Mouse (Mus musculus): ENCODE measurements around the gene Zfp865. TPM values are rescaled to one million over a fixed set of nuclear protein-coding genes. Genes with fewer than 3 reads are reported as not detected.
A peak's percentile ranks its signal among the peaks of the same experiment; 100 is the strongest.

Gene Zfp865
- polyA plus RNA-seq, 1 experiment from 2014 or later: 7.3 TPM

DNA sequence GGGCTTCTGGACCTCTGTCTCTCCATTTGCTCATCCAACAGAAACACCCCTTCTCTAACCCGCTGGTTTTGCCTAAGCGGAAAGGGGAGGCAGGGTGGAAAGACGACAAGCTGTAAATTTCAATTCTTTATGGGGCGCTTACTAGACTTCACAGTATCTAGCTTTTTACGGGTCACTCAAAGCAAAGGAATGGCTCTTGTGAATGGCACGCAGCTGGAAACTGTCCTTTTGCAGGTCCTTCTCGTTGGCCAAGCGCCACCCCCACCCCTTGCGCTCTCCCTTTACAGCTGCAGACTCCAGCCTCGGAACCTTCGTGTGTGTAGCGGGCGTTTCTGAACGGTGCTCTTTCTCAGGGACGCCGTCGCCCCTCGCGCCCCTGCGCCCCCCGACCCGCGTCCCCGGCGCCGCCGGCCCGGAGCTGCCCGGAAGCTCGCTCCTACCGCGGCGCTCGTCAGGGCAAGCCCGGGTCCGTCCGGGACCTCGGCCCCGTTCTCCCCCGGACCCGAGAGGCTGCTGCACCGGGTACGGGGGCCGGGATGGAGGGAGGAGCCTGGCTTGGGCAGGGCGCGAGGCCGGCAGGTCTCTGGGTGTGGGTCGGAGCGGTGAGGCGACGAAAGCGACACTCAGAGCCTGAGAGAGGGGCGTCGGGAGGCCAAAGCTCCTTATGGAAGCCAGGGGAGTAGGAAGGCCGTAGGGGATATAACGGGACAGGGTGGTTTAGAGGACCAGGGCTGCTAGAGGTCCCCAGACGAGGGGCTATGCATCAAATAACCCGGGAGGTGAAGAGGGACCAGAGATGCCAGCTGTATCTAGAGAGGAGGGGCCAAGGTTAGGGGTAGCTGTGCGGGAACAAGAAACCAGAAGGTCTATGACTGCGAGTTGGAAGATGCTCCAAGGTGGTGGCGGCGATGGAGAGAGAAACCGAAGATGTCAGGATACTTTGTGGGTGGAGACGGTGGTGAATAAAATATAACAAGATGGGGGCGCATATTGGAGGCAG lies 31.3 kb downstream of the Zfp865 start, which contains the start of gene Zfp580:
Gene Zfp580 (plus strand): TSS at position 346 of the 1,000 bp plus-strand sequence.
- ATAC-seq (replicated peaks; ENCODE audit: low FRiP score) (peak; percentile 84), DNase-seq (ENCODE audit: low spot score) (peak; percentile 92)
- Histone ChIP-seq H3K27me3 (ENCODE audit: control insufficient read depth, insufficient read depth, low read length) (peaks cover 43% of the 10 kb centered on the region), H3K9me3 (ENCODE audit: control insufficient read depth, low read length) (no peaks in the 10 kb centered on the region), H3K4me3 (ENCODE audit: low read depth, low read length) (peak within 1 kb of the TSS; percentile 77), H3K27ac (ENCODE audit: low read depth, low read length) (peak within 1 kb of the TSS; percentile 53), H3K36me3 (ENCODE audit: control insufficient read depth, insufficient read depth, low read length) (no peaks in the 10 kb centered on the region), H3K9ac (ENCODE audit: low read length) (peak within 1 kb of the TSS; percentile 92), H3K4me1 (replicated peaks; ENCODE audit: control insufficient read depth, insufficient read depth, low read length) (peaks cover 20% of the 10 kb centered on the region), H3K4me2 (ENCODE audit: low read depth, low read length, severe bottlenecking) (peak within 1 kb of the TSS; percentile 93)
- 2% methylated on average over 65 of the region's 65 CpGs for WGBS

DNA sequence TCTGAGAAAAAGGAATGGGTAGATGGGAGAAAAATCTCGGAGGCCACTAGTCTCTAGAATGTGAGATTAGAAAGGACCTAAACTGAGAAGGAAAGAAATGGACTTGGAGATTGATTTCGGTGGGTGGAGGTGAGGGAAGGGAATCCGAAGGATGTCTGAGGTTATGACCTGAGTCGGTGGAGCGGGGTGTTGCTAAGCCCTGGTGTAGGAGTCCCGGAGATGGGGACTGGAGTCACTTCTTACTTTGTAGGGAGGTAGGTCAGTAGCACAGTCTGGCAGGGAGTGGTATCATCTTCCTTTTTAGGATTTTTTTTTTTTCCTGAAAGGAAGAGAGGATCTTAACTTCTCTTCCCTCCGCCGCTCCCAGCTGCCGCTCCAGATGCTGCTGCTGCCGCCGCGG lies 32.3 kb downstream of the Zfp865 start:
- peaks cover 52% of the 10 kb centered on the region for H3K27me3 ChIP-seq (ENCODE audit: control insufficient read depth, insufficient read depth, low read length)

DNA sequence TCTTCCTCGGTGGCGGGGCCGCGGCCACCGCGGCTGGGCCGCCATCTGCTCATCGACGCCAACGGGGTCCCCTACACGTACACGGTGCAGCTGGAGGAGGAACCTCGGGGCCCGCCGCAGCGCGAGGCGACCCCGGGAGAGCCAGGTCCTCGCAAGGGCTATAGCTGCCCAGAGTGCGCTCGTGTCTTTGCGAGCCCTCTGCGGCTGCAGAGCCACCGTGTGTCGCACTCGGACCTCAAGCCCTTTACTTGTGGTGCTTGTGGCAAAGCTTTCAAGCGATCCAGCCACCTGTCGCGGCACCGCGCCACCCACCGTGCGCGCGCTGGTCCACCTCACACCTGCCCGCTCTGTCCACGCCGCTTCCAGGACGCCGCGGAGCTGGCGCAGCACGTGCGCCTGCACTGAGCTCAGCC lies 32.8 kb downstream of the Zfp865 start:
- Histone ChIP-seq H3K27ac (ENCODE audit: low read depth, low read length) (no peak overlapping the region), H3K4me3 (ENCODE audit: low read depth, low read length) (peak overlapping the region; percentile 77), H3K9ac (ENCODE audit: low read length) (peak overlapping the region; percentile 49), H3K9me3 (ENCODE audit: control insufficient read depth, low read length) (no peaks in the 10 kb centered on the region), H3K27me3 (ENCODE audit: control insufficient read depth, insufficient read depth, low read length) (peaks cover 54% of the 10 kb centered on the region), H3K4me2 (ENCODE audit: low read depth, low read length, severe bottlenecking) (peak overlapping the region; percentile 93), H3K36me3 (ENCODE audit: control insufficient read depth, insufficient read depth, low read length) (no peaks in the 10 kb centered on the region), H3K4me1 (replicated peaks; ENCODE audit: control insufficient read depth, insufficient read depth, low read length) (peaks cover 26% of the 10 kb centered on the region)
- no peak for DNase-seq (ENCODE audit: low spot score)
- 2% methylated on average over 41 of the region's 45 CpGs for WGBS
- no peak for ATAC-seq (replicated peaks; ENCODE audit: low FRiP score)

More for the DNA sequence above, 32.3 kb downstream of the Zfp865 start:
- Histone ChIP-seq H3K9ac (ENCODE audit: low read length) (peak overlapping the region; percentile 92), H3K4me3 (ENCODE audit: low read depth, low read length) (peak overlapping the region; percentile 77), H3K4me1 (replicated peaks; ENCODE audit: control insufficient read depth, insufficient read depth, low read length) (peaks cover 26% of the 10 kb centered on the region), H3K9me3 (ENCODE audit: control insufficient read depth, low read length) (no peaks in the 10 kb centered on the region), H3K4me2 (ENCODE audit: low read depth, low read length, severe bottlenecking) (peak overlapping the region; percentile 93), H3K36me3 (ENCODE audit: control insufficient read depth, insufficient read depth, low read length) (no peaks in the 10 kb centered on the region), H3K27ac (ENCODE audit: low read depth, low read length) (no peak overlapping the region)
- 5% methylated on average over 9 of the region's 12 CpGs for WGBS
- ATAC-seq (replicated peaks; ENCODE audit: low FRiP score) (no peak), DNase-seq (ENCODE audit: low spot score) (no peak)

DNA sequence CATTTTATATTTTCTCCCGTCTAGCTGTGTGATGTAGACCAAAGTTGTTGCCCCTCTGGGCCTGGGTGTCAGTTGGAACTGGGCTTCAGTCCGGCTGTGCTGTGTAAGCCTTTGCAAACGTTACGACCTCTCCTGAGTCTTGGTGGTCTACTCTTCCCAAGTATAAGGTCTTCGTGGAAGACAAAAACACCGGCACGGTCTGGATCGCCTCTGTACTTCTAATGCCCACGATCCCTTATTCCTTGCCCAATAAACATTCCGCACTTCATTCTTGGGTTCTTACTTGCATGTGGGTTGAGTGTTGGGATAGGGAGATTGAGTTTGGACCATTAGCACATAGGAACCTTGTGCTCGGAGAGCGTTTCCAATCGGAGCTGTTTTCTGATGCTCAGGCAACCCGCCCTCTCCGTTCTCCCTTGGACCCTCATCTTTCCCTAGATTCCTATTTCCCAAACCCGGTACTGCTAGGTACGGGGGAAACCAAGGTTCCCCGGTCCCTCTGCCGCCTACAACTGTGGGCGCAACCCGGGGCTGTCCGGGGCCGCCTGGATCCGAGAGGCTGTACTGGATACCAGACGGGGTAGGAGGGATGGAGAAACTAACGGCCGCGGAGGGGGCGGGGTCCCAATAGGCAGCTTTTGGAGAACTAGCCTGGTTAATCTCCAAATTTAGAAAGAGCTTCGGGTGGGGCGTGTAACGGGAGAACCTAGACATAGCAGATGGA lies 33.4 kb downstream of the Zfp865 start:
- Histone ChIP-seq H3K36me3 (ENCODE audit: control insufficient read depth, insufficient read depth, low read length) (no peaks in the 10 kb centered on the region), H3K4me2 (ENCODE audit: low read depth, low read length, severe bottlenecking) (peak overlapping the region; percentile 93), H3K9me3 (ENCODE audit: control insufficient read depth, low read length) (no peaks in the 10 kb centered on the region), H3K27ac (ENCODE audit: low read depth, low read length) (no peak overlapping the region), H3K9ac (ENCODE audit: low read length) (peak overlapping the region; percentile 49), H3K4me3 (ENCODE audit: low read depth, low read length) (peak overlapping the region; percentile 77), H3K4me1 (replicated peaks; ENCODE audit: control insufficient read depth, insufficient read depth, low read length) (peaks cover 26% of the 10 kb centered on the region), H3K27me3 (ENCODE audit: control insufficient read depth, insufficient read depth, low read length) (peaks cover 59% of the 10 kb centered on the region)
- DNase-seq (ENCODE audit: low spot score) (no peak), ATAC-seq (replicated peaks; ENCODE audit: low FRiP score) (no peak)
- 8% methylated on average over 32 of the region's 32 CpGs for WGBS

DNA sequence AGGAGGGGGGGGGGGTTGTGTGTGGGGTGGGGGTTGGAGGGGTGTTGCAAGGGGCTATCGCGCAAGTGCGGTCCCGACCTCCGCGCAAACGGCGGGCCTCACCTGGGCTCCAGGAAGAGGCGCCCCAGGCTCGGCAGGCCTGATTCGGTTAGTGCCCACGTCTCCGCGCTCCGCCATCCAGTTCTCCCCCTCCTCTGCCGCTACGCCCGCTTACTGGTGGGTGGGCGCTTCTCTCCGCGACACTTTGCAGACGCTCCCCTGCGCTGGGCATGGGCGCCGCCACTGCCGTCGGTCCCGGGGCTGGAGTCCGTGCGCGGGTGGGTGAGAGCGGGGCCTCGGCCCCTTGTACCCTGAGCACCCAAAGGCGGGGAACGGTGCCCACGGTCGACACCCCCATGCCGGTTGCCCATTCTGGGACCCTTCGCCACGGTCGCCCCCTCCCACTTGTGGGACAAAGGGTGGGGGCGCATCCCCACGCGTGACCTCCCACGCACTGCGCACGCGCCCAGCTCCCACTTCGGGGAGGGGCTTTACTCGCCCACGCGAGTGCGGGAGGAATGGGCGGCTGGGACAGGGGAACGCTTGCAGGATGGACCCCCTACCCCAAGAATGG lies 36.6 kb downstream of the Zfp865 start:
- no peak for ATAC-seq (replicated peaks; ENCODE audit: low FRiP score)
- WGBS: 3% methylated on average over 54 of the region's 55 CpGs
- Histone ChIP-seq H3K4me1 (replicated peaks; ENCODE audit: control insufficient read depth, insufficient read depth, low read length) (peaks cover 33% of the 10 kb centered on the region), H3K27me3 (ENCODE audit: control insufficient read depth, insufficient read depth, low read length) (peaks cover 59% of the 10 kb centered on the region), H3K9ac (ENCODE audit: low read length) (peak overlapping the region; percentile 62), H3K4me3 (ENCODE audit: low read depth, low read length) (peak overlapping the region; percentile 38), H3K9me3 (ENCODE audit: control insufficient read depth, low read length) (no peaks in the 10 kb centered on the region), H3K27ac (ENCODE audit: low read depth, low read length) (no peak overlapping the region), H3K4me2 (ENCODE audit: low read depth, low read length, severe bottlenecking) (peak overlapping the region; percentile 70), H3K36me3 (ENCODE audit: control insufficient read depth, insufficient read depth, low read length) (no peaks in the 10 kb centered on the region)
- DNase-seq (ENCODE audit: low spot score): peak; percentile 69

DNA sequence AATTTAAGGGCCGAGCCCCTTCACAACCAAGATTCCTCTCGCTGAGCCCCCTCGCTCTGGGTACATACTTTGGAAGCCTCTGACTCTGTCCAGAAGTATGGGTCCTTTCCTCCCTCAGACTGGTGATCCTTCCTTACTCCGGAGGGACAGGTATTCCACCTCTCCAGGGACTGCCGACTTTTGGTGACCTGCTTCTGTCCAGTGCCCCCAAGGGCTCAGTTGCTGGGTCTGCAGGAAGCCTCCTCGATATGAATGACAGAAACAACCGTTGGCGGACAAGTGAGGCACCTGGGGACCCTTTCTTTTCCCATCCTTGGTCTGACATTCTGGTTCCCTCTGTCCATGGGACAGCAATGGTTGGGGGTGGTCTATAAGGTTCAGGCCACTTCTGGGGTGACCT lies 37.2 kb downstream of the Zfp865 start:
- H3K9ac ChIP-seq (ENCODE audit: low read length): no peak overlapping the region
- DNase-seq (ENCODE audit: low spot score) (no peak), ATAC-seq (replicated peaks; ENCODE audit: low FRiP score) (no peak)
- H3K36me3 ChIP-seq (ENCODE audit: control insufficient read depth, insufficient read depth, low read length): no peaks in the 10 kb centered on the region
- peaks cover 56% of the 10 kb centered on the region for H3K27me3 ChIP-seq (ENCODE audit: control insufficient read depth, insufficient read depth, low read length)
- H3K4me1 ChIP-seq (replicated peaks; ENCODE audit: control insufficient read depth, insufficient read depth, low read length): peaks cover 29% of the 10 kb centered on the region
- H3K4me3 ChIP-seq (ENCODE audit: low read depth, low read length): peak overlapping the region; percentile 38; the same call in 1 of the 2 replicates
- H3K4me2 ChIP-seq (ENCODE audit: low read depth, low read length, severe bottlenecking): peak overlapping the region; percentile 70; the same call in 1 of the 2 replicates
- no peak overlapping the region for H3K27ac ChIP-seq (ENCODE audit: low read depth, low read length)
- H3K9me3 ChIP-seq (ENCODE audit: control insufficient read depth, low read length): no peaks in the 10 kb centered on the region
- WGBS: 34% methylated on average over 8 of the region's 8 CpGs

DNA sequence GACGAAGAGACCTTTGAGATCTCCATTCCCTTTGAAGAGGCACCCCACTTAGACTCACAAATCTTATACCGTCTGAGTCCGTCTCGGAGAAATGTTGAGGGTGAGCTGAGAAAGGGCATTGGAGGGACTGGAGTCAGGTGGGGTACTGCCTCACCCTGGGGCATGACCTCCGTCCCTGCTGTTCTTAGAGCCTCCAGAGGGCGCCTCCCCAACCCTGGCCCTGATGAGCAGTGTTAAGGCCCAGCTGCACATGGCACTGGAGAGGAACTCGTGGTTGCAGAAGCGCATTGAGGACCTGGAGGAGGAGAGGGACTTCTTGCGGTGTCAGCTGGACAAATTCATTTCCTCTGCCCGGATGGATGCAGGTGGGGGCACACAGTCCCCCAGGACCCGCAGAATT lies 37.6 kb downstream of the Zfp865 start:
- 29% methylated on average over 11 of the region's 11 CpGs for WGBS
- Histone ChIP-seq H3K27me3 (ENCODE audit: control insufficient read depth, insufficient read depth, low read length) (peaks cover 52% of the 10 kb centered on the region), H3K4me2 (ENCODE audit: low read depth, low read length, severe bottlenecking) (no peak overlapping the region), H3K9me3 (ENCODE audit: control insufficient read depth, low read length) (no peaks in the 10 kb centered on the region), H3K9ac (ENCODE audit: low read length) (no peak overlapping the region), H3K4me1 (replicated peaks; ENCODE audit: control insufficient read depth, insufficient read depth, low read length) (peaks cover 24% of the 10 kb centered on the region), H3K4me3 (ENCODE audit: low read depth, low read length) (no peak overlapping the region), H3K36me3 (ENCODE audit: control insufficient read depth, insufficient read depth, low read length) (no peaks in the 10 kb centered on the region), H3K27ac (ENCODE audit: low read depth, low read length) (no peak overlapping the region)
- ATAC-seq (replicated peaks; ENCODE audit: low FRiP score): no peak
- DNase-seq (ENCODE audit: low spot score): no peak

DNA sequence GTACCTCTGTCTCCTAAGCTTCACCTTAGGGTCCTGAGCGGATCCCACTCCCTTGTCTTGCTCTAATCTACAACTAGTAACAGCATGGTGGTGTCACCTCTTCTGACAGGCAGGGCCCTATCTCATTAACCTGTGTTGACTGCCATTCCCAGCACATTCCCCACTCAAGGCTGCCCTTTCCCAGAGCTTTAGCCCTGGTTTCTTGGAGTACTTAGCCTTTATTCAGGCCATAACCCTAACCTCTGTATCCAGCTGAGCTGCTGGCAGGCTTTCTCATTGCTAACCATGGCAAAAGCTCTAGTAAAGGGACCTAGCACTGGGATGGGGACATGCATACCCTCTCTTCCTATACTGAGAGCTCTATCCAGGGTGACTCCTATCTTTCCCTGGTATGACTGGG lies 38.5 kb downstream of the Zfp865 start:
- peaks cover 18% of the 10 kb centered on the region for H3K4me1 ChIP-seq (replicated peaks; ENCODE audit: control insufficient read depth, insufficient read depth, low read length)
- H3K36me3 ChIP-seq (ENCODE audit: control insufficient read depth, insufficient read depth, low read length): no peaks in the 10 kb centered on the region
- no peaks in the 10 kb centered on the region for H3K9me3 ChIP-seq (ENCODE audit: control insufficient read depth, low read length)
- H3K4me3 ChIP-seq (ENCODE audit: low read depth, low read length): no peak overlapping the region
- peaks cover 44% of the 10 kb centered on the region for H3K27me3 ChIP-seq (ENCODE audit: control insufficient read depth, insufficient read depth, low read length)
- no peak overlapping the region for H3K4me2 ChIP-seq (ENCODE audit: low read depth, low read length, severe bottlenecking)
- no peak overlapping the region for H3K9ac ChIP-seq (ENCODE audit: low read length)
- DNase-seq (ENCODE audit: low spot score): no peak
- H3K27ac ChIP-seq (ENCODE audit: low read depth, low read length): no peak overlapping the region
- ATAC-seq (replicated peaks; ENCODE audit: low FRiP score): no peak
- 86% methylated on average over 1 of the region's 1 CpGs for whole genome bisulfite sequencing

All from forebrain, embryonic 11.5 days (tissue).